Mouse (Mus musculus) lung, postnatal 0 days (tissue): ENCODE results near the gene Wasl. TPM values are rescaled to one million over a fixed set of nuclear protein-coding genes. Genes with fewer than 3 reads are reported as not detected.

Experiments used
- ATAC-seq: fragments of 200-750 bp; cut with Nextera tagmentation; 2 replicates; pipeline ENCODE4 v1.8.0; 2017; ENCODE audit warnings: moderate library complexity
- DNase-seq: peaks from one replicate; pipeline ENCODE4 v3.0.0-alpha.2; 2016; ENCODE audit warnings: low spot score
- H3K27ac ChIP-seq: fragments of 300-500 bp; sonication (generic); 2 replicates; pipeline ENCODE4 v1.5.1; 2014; ENCODE audit warnings: antibody characterized with exemption, mild to moderate bottlenecking, low read length, mixed read lengths
- H3K27me3 ChIP-seq: fragments of 300-500 bp; sonication (generic); replicated peaks from 2 replicates; pipeline ENCODE4 v1.6.1; 2014; ENCODE audit warnings: low read length, mixed read lengths; ENCODE audit not compliant: insufficient read depth
- H3K36me3 ChIP-seq: fragments of 300-500 bp; sonication (generic); 2 replicates; pipeline ENCODE4 v1.6.1; 2014; ENCODE audit warnings: low read length, mixed read lengths; ENCODE audit not compliant: insufficient read depth
- H3K4me1 ChIP-seq: fragments of 300-500 bp; sonication (generic); 2 replicates; pipeline ENCODE4 v1.6.1; 2014; ENCODE audit warnings: antibody characterized with exemption, low read depth, low read length, mixed read lengths; ENCODE audit not compliant: insufficient read depth
- H3K4me2 ChIP-seq: fragments of 300-500 bp; sonication (generic); replicated peaks from 2 replicates; pipeline ENCODE4 v1.6.1; 2014; ENCODE audit warnings: low read depth, mild to moderate bottlenecking, low read length, moderate library complexity, mixed read lengths
- H3K4me3 ChIP-seq: fragments of 300-500 bp; sonication (generic); 2 replicates; pipeline ENCODE4 v1.5.1; 2014; ENCODE audit warnings: low read depth, low read length
- H3K9ac ChIP-seq: fragments of 300-500 bp; sonication (generic); replicated peaks from 2 replicates; pipeline ENCODE4 v1.6.1; 2014; ENCODE audit warnings: low read depth, mild to moderate bottlenecking
- H3K9me3 ChIP-seq: fragments of 300-500 bp; sonication (generic); 2 replicates; pipeline ENCODE4 v1.6.1; 2016; ENCODE audit warnings: low read length, mixed read lengths
- CTCF ChIP-seq: IDR thresholded peaks from 2 replicates; pipeline ENCODE4 v1.5.1; 2016; ENCODE audit warnings: antibody characterized with exemption, mild to moderate bottlenecking
- EP300 ChIP-seq: IDR thresholded peaks from 2 replicates; pipeline ENCODE4 v1.6.1; 2016; ENCODE audit warnings: antibody characterized with exemption, mild to moderate bottlenecking, control low read depth
- WGBS: fragments of 180-500 bp; shearing (Covaris S2); extraction: QIAGEN DNeasy Blood & Tissue Kit; methylation state at CpG from one replicate; pipeline ENCODE4 v1.1.7; 2014; 5-methylcytosine and 5-hydroxymethylcytosine counted together
- polyA plus RNA-seq: library from polyadenylated mRNA; unstranded; fragments of >200 nt; fragmentation: Nextera tagmentation; extraction: Ambion mirVana; gene quantifications from 2 replicates; pipeline ENCODE4 v1.2.1, GENCODE M21; 2015

The Wasl gene
- polyA plus RNA-seq, 1 experiment from 2014 or later = 88.3 TPM

GRCm38 (mm10) chr6:24635814-24636213 lies 29.0 kb downstream of the Wasl start:
- no peak overlapping the region for H3K4me3 ChIP-seq
- no peaks in the 10 kb centered on the region; the same call in 1 of the 2 replicates for H3K4me1 ChIP-seq
- no peaks in the 10 kb centered on the region for H3K9me3 ChIP-seq
- DNase-seq = peak; percentile 31
- no peak overlapping the region for H3K27ac ChIP-seq
- 68% methylated on average over 2 of the region's 2 CpGs for WGBS
- ATAC-seq = no peak
- no peaks in the 10 kb centered on the region for H3K36me3 ChIP-seq
- H3K4me2 ChIP-seq = no peak overlapping the region
- no peak overlapping the region for H3K9ac ChIP-seq
- TF ChIP-seq CTCF (peak; percentile 55), EP300 (no peak)
- H3K27me3 ChIP-seq = no peaks in the 10 kb centered on the region

DNA sequence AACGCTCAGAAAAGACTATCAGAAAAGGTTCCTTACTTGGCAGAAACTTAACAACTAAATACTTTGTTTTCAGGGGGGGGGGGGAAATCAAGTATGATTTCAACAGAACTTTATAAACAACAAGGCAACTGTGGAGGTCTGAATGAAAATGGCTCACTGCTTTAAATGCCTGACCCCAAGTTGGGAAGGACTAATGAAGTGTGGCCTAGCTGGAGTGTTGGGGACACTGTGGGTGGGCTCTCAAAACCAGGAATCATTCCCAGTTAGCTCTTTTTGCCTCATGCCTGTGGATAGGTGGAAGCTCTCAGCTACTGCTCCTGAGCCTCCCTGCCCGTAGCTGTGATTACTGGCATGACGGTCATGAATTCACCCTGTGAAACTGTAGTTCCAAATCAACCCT lies 30.7 kb downstream of the Wasl start:
- Histone ChIP-seq H3K27ac (no peak overlapping the region), H3K9ac (no peak overlapping the region), H3K9me3 (no peaks in the 10 kb centered on the region), H3K27me3 (no peaks in the 10 kb centered on the region), H3K36me3 (no peaks in the 10 kb centered on the region), H3K4me1 (no peaks in the 10 kb centered on the region; the same call in 1 of the 2 replicates), H3K4me3 (no peak overlapping the region), H3K4me2 (no peak overlapping the region)
- no peak for DNase-seq
- 56% methylated on average over 3 of the region's 3 CpGs for WGBS
- TF ChIP-seq EP300 (no peak), CTCF (no peak)
- 0 out of 2 replicates have a peak, but pooled peaks have one; percentile 25 for ATAC-seq

GRCm38 (mm10) chr6:24632061-24632460 lies 32.7 kb downstream of the Wasl start:
- ATAC-seq (no peak), DNase-seq (no peak)
- no peaks in the 10 kb centered on the region for H3K36me3 ChIP-seq
- no peaks in the 10 kb centered on the region; the same call in 1 of the 2 replicates for H3K4me1 ChIP-seq
- H3K4me3 ChIP-seq = no peak overlapping the region
- TF ChIP-seq CTCF (no peak), EP300 (no peak)
- no peaks in the 10 kb centered on the region for H3K27me3 ChIP-seq
- WGBS = 74% methylated on average over 4 of the region's 4 CpGs
- H3K9me3 ChIP-seq = no peaks in the 10 kb centered on the region
- H3K4me2 ChIP-seq = no peak overlapping the region
- no peak overlapping the region for H3K9ac ChIP-seq
- H3K27ac ChIP-seq = no peak overlapping the region

DNA sequence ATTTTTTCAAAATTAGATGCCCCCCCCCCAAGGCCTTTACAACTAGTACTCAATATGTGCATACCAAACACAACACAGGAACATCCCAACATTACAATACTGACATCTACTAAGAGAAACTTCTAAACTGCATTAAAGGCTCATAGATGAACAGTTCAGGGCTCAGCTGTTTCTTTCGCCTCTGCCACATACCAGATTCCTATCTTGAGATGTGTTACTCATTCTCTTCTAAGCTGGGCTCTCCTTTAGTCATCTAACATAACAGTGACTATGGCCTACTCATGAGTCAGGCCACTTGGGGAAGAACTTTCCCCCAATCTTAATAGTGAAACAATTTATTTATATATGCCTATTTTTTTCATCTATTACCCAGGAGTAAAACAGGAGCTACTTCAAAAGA lies 36.3 kb downstream of the Wasl start:
- Histone ChIP-seq H3K9ac (no peak overlapping the region), H3K4me3 (no peak overlapping the region), H3K9me3 (no peaks in the 10 kb centered on the region), H3K36me3 (0 out of 2 replicates have a peak, but pooled peaks cover 8% of the 10 kb centered on the region), H3K27me3 (no peaks in the 10 kb centered on the region), H3K4me2 (no peak overlapping the region), H3K27ac (no peak overlapping the region), H3K4me1 (no peaks in the 10 kb centered on the region; the same call in 1 of the 2 replicates)
- no peak for DNase-seq
- 87% methylated on average over 1 of the region's 1 CpGs for WGBS
- no peak for ATAC-seq
- no peak for TF ChIP-seq CTCF
- TF ChIP-seq EP300 = no peak

DNA sequence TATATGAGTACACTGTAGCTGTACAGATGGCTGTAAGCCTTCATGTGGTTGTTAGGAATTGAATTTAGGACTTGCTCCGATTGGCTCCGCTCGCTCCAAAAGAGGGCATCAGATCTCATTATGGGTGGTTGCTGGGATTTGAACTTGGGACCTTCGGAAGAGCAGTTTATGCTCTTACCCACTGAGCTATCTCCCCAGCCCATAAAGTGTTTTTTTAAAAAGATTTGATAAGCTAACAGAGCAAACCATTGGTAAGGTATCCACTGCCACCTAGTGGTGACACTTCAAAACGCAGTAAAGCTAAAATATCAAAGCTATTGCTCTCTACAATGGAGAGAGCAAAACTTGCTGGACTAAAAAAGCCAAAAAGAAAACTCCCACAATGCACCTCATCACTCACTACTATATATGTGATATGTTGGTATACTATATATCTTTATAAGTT lies 37.2 kb downstream of the Wasl start:
- WGBS = 60% methylated on average over 5 of the region's 5 CpGs
- H3K4me2 ChIP-seq = no peak overlapping the region
- no peaks in the 10 kb centered on the region for H3K27me3 ChIP-seq
- 0 out of 2 replicates have a peak, but pooled peaks cover 14% of the 10 kb centered on the region for H3K36me3 ChIP-seq
- 0 out of 2 replicates have a peak, but pooled peaks have one; percentile 18 for TF ChIP-seq EP300
- TF ChIP-seq CTCF = peak; percentile 87
- DNase-seq = peak; percentile 85
- peak; percentile 37 for ATAC-seq
- H3K4me3 ChIP-seq = no peak overlapping the region
- no peak overlapping the region for H3K27ac ChIP-seq
- H3K9ac ChIP-seq = no peak overlapping the region
- no peaks in the 10 kb centered on the region; the same call in 1 of the 2 replicates for H3K4me1 ChIP-seq
- no peaks in the 10 kb centered on the region for H3K9me3 ChIP-seq

GRCm38 (mm10) chr6:24622098-24622497 lies 42.7 kb downstream of the Wasl start:
- no peak for DNase-seq
- ATAC-seq = no peak
- WGBS = 63% methylated on average over 2 of the region's 2 CpGs
- TF ChIP-seq EP300 (no peak), CTCF (no peak)
- 0 out of 2 replicates have a peak, but pooled peaks cover 16% of the 10 kb centered on the region for H3K36me3 ChIP-seq
- no peaks in the 10 kb centered on the region for H3K4me1 ChIP-seq
- no peaks in the 10 kb centered on the region for H3K27me3 ChIP-seq
- no peak overlapping the region for H3K4me2 ChIP-seq
- no peak overlapping the region for H3K27ac ChIP-seq
- H3K4me3 ChIP-seq = no peak overlapping the region
- H3K9ac ChIP-seq = no peak overlapping the region
- H3K9me3 ChIP-seq = no peaks in the 10 kb centered on the region

GRCm38 (mm10) chr6:24620936-24621335 lies 43.9 kb downstream of the Wasl start:
- Histone ChIP-seq H3K4me1 (no peaks in the 10 kb centered on the region), H3K9me3 (no peaks in the 10 kb centered on the region), H3K4me3 (no peak overlapping the region), H3K9ac (no peak overlapping the region), H3K4me2 (no peak overlapping the region), H3K36me3 (0 out of 2 replicates have a peak, but pooled peaks cover 20% of the 10 kb centered on the region), H3K27ac (no peak overlapping the region), H3K27me3 (no peaks in the 10 kb centered on the region)
- DNase-seq (no peak), ATAC-seq (no peak)
- no peak for TF ChIP-seq CTCF
- TF ChIP-seq EP300 = no peak
- 68% methylated on average over 2 of the region's 2 CpGs for WGBS
